Mouse (Mus musculus): ENCODE data around the gene Htatip2.

Gene Htatip2

GRCm38 (mm10) chr7:49786618-49787382 is 27.9 kb downstream of the Htatip2 start:
- no peak for DNase-seq (ENCODE audit: low read depth, low spot score)

GRCm38 (mm10) chr7:49787383-49787645 is 28.4 kb downstream of the Htatip2 start:
- no peak for DNase-seq (ENCODE audit: low read depth, low spot score)

GRCm38 (mm10) chr7:49794304-49794703 is 35.4 kb downstream of the Htatip2 start:
- DNase-seq (ENCODE audit: low read depth, low spot score): no peak

- no peak for DNase-seq (ENCODE audit: low read depth, low spot score)
Measured at GRCm38 (mm10) chr7:49797171-49797570, 38.3 kb downstream of the Htatip2 start.

GRCm38 (mm10) chr7:49803511-49803910 is 44.6 kb downstream of the Htatip2 start:
- no peak for DNase-seq (ENCODE audit: low read depth, low spot score)

GRCm38 (mm10) chr7:49804638-49805165 is 45.8 kb downstream of the Htatip2 start:
- no peak for DNase-seq (ENCODE audit: low read depth, low spot score)

GRCm38 (mm10) chr7:49805618-49806017 is 46.7 kb downstream of the Htatip2 start:
- no peak for DNase-seq (ENCODE audit: low read depth, low spot score)

GRCm38 (mm10) chr7:49807093-49807682 is 48.3 kb downstream of the Htatip2 start:
- DNase-seq (ENCODE audit: low read depth, low spot score): no peak

- no peak for DNase-seq (ENCODE audit: low read depth, low spot score)
Measured at GRCm38 (mm10) chr7:49807846-49808622, 49.1 kb downstream of the Htatip2 start.

- no peak for DNase-seq (ENCODE audit: low read depth, low spot score)
Measured at GRCm38 (mm10) chr7:49809100-49809499, 50.2 kb downstream of the Htatip2 start.

GRCm38 (mm10) chr7:49809562-49809961 is 50.6 kb downstream of the Htatip2 start:
- no peak for DNase-seq (ENCODE audit: low read depth, low spot score)

GRCm38 (mm10) chr7:49811346-49811745 is 52.4 kb downstream of the Htatip2 start:
- DNase-seq (ENCODE audit: low read depth, low spot score): no peak

GRCm38 (mm10) chr7:49819393-49819792 is 60.5 kb downstream of the Htatip2 start:
- no peak for DNase-seq (ENCODE audit: low read depth, low spot score)

- no peak for DNase-seq (ENCODE audit: low read depth, low spot score)
Measured at GRCm38 (mm10) chr7:49821370-49821769, 62.5 kb downstream of the Htatip2 start.

GRCm38 (mm10) chr7:49822028-49822427 is 63.1 kb downstream of the Htatip2 start:
- DNase-seq (ENCODE audit: low read depth, low spot score): peak; percentile 18
